Mouse (Mus musculus): ENCODE data around the gene Gm13287. TPM values are rescaled to one million over a fixed set of nuclear protein-coding genes. Genes with fewer than 3 reads are reported as not detected.
"Not testable (repeated sequence)": the region's sequence is repeated elsewhere in the genome, so short reads cannot be mapped to it uniquely, and the experiment has no call there.

Gm13287 gene
- polyA plus RNA-seq (2015; fragmentation: Nextera tagmentation; extraction: Ambion mirVana): not detected in 2 replicates

DNA sequence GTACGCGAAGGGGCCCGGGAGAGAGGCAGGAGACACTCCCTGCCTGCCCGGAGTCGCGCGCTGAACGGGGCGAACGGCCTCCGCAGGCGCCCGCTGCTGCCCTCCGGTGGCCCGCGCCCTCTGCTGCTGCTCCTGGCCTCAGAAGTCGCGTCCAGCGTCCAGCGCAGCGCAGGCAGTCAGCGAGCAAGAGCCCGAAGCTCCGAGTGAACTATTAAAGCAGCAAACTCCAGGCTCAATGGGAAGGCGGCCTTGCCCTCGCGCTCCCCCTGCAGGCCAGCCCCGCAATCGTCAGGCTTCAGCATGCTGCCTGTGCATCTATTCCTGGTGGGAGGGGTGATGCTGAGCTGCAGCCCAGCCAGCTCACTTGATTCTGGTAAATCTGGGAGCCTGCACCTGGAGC is at the start of gene Gm13287:
Gene Gm13287 (plus strand): TSS at position 301 of the 400 bp plus-strand sequence.
- no CpG with 5 or more reads among the region's 29 CpGs for WGBS
- H3K27ac ChIP-seq (ENCODE audit: low read length); H3K27me3 ChIP-seq (ENCODE audit: insufficient read depth, low read length); H3K4me1 ChIP-seq (ENCODE audit: insufficient read depth, low read length); H3K4me3 ChIP-seq (ENCODE audit: low read length); H3K36me3 ChIP-seq (ENCODE audit: insufficient read depth, low read length); H3K9ac ChIP-seq (replicated peaks; ENCODE audit: low read length); ATAC-seq (ENCODE audit: low FRiP score, low TSS enrichment); H3K9me3 ChIP-seq (ENCODE audit: low read length); H3K4me2 ChIP-seq (replicated peaks; ENCODE audit: low read depth, low read length): not testable (repeated sequence)

DNA sequence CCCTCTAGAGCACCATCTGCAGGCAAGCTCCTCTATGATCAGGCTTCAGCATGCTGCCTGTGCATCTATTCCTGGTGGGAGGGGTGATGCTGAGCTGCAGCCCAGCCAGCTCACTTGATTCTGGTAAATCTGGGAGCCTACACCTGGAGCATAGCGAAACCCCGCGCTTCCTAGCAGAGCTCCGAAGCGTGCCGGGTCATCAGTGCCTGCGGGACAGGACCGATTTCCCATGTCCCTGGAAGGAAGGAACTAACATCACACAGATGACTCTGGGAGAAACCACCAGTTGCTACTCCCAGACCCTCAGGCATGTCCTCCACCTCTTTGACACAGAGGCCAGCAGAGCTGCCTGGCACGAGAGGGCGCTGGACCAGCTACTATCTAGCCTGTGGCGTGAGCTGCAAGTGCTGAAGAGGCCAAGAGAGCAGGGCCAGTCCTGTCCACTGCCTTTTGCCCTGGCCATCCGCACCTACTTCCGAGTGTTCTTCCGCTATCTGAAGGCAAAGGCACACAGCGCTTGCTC is 48.2 kb upstream of the Gm13287 start, which contains the start of gene Gm13271:
Gene Gm13271 (plus strand): TSS at position 51 of the 523 bp plus-strand sequence.
- not testable (repeated sequence) for H3K4me1 ChIP-seq (ENCODE audit: insufficient read depth, low read length); H3K27ac ChIP-seq (ENCODE audit: low read length); H3K9ac ChIP-seq (replicated peaks; ENCODE audit: low read length); H3K27me3 ChIP-seq (ENCODE audit: insufficient read depth, low read length); H3K4me3 ChIP-seq (ENCODE audit: low read length); H3K36me3 ChIP-seq (ENCODE audit: insufficient read depth, low read length); H3K9me3 ChIP-seq (ENCODE audit: low read length); ATAC-seq (ENCODE audit: low FRiP score, low TSS enrichment); H3K4me2 ChIP-seq (replicated peaks; ENCODE audit: low read depth, low read length)
- WGBS: 78% methylated on average over 15 of the region's 15 CpGs

DNA sequence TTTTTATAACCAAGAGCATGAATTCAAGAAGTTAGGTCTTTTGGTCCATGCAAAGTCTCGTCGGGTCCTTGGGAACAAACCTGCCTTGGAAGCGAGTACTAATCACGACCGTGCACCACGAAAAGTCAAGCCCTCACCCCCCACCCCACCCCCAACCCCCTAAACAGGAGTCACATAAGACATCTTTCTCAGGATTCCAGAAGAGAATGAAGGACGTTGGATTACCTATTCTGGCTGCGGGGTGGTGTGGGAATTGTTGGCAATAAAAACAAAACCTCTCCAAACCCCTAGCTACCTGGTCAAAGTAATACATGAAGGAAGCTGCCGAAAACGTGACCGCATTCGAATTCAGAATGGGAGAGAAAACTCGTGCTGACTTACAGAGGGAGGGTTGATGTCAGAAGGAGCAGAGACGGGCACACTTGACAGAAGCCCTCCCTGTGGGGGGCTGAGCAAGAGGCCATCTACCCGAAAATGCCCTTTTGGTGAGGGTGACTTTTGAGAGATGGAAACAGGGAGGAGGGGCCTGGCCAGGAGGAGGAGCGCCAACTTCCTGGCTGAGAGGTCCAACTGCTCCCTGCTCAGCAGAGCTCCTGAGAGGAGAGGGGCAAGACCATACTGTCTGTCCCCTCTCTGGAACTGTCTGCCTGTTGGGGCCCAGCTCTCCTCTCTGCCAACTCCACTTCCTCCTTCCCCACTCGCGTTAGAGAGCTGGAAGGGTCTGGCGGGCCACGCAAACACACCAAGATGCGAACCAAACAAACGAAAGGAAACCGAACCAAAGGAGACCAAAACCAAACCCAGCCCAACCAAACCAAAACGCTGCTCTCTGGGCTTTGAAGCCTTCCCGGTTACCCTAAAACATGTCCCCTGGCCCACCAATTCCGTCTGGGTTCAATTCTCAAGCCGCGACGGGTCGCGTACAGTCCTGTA is 46.2 kb upstream of the Gm13287 start:
- peak overlapping the region; percentile 97 for H3K27ac ChIP-seq (ENCODE audit: low read length)
- not testable (repeated sequence) for ATAC-seq (ENCODE audit: low FRiP score, low TSS enrichment); H3K4me1 ChIP-seq (ENCODE audit: insufficient read depth, low read length); H3K36me3 ChIP-seq (ENCODE audit: insufficient read depth, low read length); H3K27me3 ChIP-seq (ENCODE audit: insufficient read depth, low read length); H3K9me3 ChIP-seq (ENCODE audit: low read length)
- H3K9ac ChIP-seq (replicated peaks; ENCODE audit: low read length): peak overlapping the region; percentile 76
- H3K4me3 ChIP-seq (ENCODE audit: low read length): peak overlapping the region; percentile 57
- peak overlapping the region; percentile 77 for H3K4me2 ChIP-seq (replicated peaks; ENCODE audit: low read depth, low read length)
- 9% methylated on average over 27 of the region's 31 CpGs for WGBS

DNA sequence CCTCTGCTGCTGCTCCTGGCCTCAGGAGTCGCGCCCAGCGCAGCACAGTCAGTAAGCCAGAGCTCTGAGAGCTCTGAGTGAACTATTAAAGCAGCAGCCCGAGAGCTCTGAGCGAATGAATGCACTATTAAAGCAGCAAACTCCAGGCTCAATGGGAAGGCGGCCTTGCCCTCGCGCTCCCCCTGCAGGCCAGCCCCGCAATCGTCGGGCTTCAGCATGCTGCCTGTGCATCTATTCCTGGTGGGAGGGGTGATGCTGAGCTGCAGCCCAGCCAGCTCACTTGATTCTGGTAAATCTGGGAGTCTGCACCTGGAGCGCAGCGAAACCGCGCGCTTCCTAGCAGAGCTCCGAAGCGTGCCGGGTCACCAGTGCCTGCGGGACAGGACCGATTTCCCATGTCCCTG is 45.4 kb upstream of the Gm13287 start:
- H3K27me3 ChIP-seq (ENCODE audit: insufficient read depth, low read length); H3K9me3 ChIP-seq (ENCODE audit: low read length); H3K36me3 ChIP-seq (ENCODE audit: insufficient read depth, low read length); H3K4me1 ChIP-seq (ENCODE audit: insufficient read depth, low read length): not testable (repeated sequence)
- H3K4me2 ChIP-seq (replicated peaks; ENCODE audit: low read depth, low read length): peak overlapping the region; percentile 77
- under 1% methylated on average over 11 of the region's 21 CpGs for WGBS
- peak; percentile 100 for ATAC-seq (ENCODE audit: low FRiP score, low TSS enrichment)
- H3K4me3 ChIP-seq (ENCODE audit: low read length): peak overlapping the region; percentile 57
- peak overlapping the region; percentile 97 for H3K27ac ChIP-seq (ENCODE audit: low read length)
- peak overlapping the region; percentile 76 for H3K9ac ChIP-seq (replicated peaks; ENCODE audit: low read length)

DNA sequence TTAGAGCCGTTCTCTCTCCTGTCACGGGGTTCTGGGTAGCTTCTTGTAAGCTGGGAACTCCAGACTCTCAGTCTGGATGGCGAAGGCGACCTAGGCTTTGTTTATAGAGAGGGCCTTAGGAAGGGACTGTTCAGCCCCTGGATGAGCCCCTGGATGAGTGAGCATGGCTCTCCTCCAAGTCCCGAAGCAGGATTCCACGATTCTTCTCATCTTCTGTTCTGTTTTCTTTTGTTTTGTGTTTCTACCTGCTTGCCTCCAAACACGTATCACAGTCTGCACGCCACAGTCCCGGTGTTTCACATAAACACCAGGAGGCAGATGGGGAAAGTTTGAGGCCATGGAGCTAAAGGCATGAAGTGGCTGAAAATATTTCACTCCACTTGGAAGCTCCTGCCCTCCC is 44.3 kb upstream of the Gm13287 start:
- not testable (repeated sequence) for H3K4me2 ChIP-seq (replicated peaks; ENCODE audit: low read depth, low read length); H3K9me3 ChIP-seq (ENCODE audit: low read length); ATAC-seq (ENCODE audit: low FRiP score, low TSS enrichment); H3K9ac ChIP-seq (replicated peaks; ENCODE audit: low read length); H3K27me3 ChIP-seq (ENCODE audit: insufficient read depth, low read length); H3K4me3 ChIP-seq (ENCODE audit: low read length); H3K36me3 ChIP-seq (ENCODE audit: insufficient read depth, low read length); H3K4me1 ChIP-seq (ENCODE audit: insufficient read depth, low read length); H3K27ac ChIP-seq (ENCODE audit: low read length)
- 78% methylated on average over 8 of the region's 9 CpGs for WGBS

DNA sequence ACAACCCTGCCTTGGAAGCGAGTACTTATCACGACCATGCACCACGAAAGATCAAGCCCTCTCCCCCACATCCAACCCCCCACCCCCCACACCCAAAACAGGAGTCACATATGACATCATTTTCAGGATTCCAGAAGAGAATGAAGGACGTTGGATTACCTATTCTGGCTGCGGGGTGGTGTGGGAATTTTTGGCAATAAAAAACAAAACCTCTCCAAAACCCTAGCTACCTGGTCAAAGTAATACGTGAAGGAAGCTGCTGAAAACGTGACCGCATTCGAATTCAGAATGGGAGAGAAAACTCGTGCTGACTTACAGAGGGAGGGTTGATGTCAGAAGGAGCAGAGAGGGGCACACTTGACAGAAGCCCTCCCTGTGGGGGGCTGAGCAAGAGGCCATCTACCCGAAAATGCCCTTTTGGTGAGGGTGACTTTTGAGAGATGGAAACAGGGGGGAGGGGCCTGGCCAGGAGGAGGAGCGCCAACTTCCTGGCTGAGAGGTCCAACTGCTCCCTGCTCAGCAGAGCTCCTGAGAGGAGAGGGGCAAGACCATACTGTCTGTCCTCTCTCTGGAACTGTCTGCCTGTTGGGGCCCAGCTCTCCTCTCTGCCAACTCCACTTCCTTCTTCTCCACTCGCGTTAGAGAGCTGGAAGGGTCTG is 43.3 kb upstream of the Gm13287 start, which contains the start of gene Gm13283:
Gene Gm13283 (plus strand): TSS at position 510 of the 659 bp plus-strand sequence.
- ATAC-seq (ENCODE audit: low FRiP score, low TSS enrichment); H3K36me3 ChIP-seq (ENCODE audit: insufficient read depth, low read length); H3K27me3 ChIP-seq (ENCODE audit: insufficient read depth, low read length); H3K9ac ChIP-seq (replicated peaks; ENCODE audit: low read length); H3K9me3 ChIP-seq (ENCODE audit: low read length); H3K27ac ChIP-seq (ENCODE audit: low read length); H3K4me1 ChIP-seq (ENCODE audit: insufficient read depth, low read length): not testable (repeated sequence)
- WGBS: 23% methylated on average over 6 of the region's 14 CpGs
- Histone ChIP-seq H3K4me2 (replicated peaks; ENCODE audit: low read depth, low read length) (peak within 1 kb of the TSS; percentile 42), H3K4me3 (ENCODE audit: low read length) (peak within 1 kb of the TSS; percentile 32)

DNA sequence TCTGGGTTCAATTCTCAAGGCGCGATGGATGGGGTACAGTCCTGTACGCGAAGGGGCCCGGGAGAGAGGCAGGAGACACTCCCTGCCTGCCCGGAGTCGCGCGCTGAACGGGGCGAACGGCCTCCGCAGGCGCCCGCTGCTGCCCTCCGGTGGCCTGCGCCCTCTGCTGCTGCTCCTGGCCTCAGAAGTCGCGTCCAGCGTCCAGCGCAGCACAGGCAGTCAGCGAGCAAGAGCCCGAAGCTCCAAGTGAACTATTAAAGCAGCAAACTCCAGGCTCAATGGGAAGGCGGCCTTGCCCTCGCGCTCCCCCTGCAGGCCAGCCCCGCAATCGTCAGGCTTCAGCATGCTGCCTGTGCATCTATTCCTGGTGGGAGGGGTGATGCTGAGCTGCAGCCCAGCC is 42.6 kb upstream of the Gm13287 start:
- not testable (repeated sequence) for H3K9me3 ChIP-seq (ENCODE audit: low read length); H3K27me3 ChIP-seq (ENCODE audit: insufficient read depth, low read length); H3K4me1 ChIP-seq (ENCODE audit: insufficient read depth, low read length); H3K9ac ChIP-seq (replicated peaks; ENCODE audit: low read length); H3K27ac ChIP-seq (ENCODE audit: low read length); H3K36me3 ChIP-seq (ENCODE audit: insufficient read depth, low read length); ATAC-seq (ENCODE audit: low FRiP score, low TSS enrichment)
- WGBS: under 1% methylated on average over 25 of the region's 28 CpGs
- Histone ChIP-seq H3K4me2 (replicated peaks; ENCODE audit: low read depth, low read length) (peak overlapping the region; percentile 42), H3K4me3 (ENCODE audit: low read length) (peak overlapping the region; percentile 32)

DNA sequence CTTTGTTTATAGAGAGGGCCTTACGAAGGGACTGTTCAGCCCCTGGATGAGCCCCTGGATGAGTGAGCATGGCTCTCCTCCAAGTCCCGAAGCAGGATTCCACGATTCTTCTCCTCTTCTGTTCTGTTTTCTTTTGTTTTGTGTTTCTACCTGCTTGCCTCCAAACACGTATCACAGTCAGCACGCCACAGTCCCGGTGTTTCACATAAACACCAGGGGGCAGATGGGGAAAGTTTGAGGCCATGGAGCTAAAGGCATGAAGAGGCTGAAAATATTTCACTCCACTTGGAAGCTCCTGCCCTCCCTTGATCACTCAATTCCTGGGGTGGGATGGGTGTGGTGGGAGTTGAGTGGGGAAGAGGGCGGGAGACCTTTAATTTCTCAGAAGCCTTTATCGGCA is 41.3 kb upstream of the Gm13287 start:
- H3K27ac ChIP-seq (ENCODE audit: low read length); H3K4me1 ChIP-seq (ENCODE audit: insufficient read depth, low read length); H3K4me2 ChIP-seq (replicated peaks; ENCODE audit: low read depth, low read length); H3K9me3 ChIP-seq (ENCODE audit: low read length); H3K27me3 ChIP-seq (ENCODE audit: insufficient read depth, low read length); H3K4me3 ChIP-seq (ENCODE audit: low read length); H3K9ac ChIP-seq (replicated peaks; ENCODE audit: low read length); H3K36me3 ChIP-seq (ENCODE audit: insufficient read depth, low read length); ATAC-seq (ENCODE audit: low FRiP score, low TSS enrichment): not testable (repeated sequence)
- 66% methylated on average over 6 of the region's 8 CpGs for WGBS

DNA sequence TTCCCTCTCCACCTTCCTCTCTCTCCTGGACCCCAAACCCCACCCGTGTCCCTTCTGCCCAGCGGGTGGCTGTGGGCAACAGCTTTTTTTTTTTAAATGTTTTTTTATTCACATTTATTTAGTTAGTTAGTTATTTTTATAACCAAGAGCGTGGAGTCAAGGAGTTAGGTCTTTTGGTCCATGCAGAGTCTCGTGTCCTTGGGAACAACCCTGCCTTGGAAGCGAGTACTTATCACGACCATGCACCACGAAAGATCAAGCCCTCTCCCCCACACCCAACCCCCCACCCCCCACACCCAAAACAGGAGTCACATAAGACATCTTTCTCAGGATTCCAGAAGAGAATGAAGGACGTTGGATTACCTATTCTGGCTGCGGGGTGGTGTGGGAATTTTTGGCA is 40.7 kb upstream of the Gm13287 start:
- H3K9ac ChIP-seq (replicated peaks; ENCODE audit: low read length); H3K4me2 ChIP-seq (replicated peaks; ENCODE audit: low read depth, low read length); ATAC-seq (ENCODE audit: low FRiP score, low TSS enrichment); H3K4me3 ChIP-seq (ENCODE audit: low read length); H3K4me1 ChIP-seq (ENCODE audit: insufficient read depth, low read length); H3K36me3 ChIP-seq (ENCODE audit: insufficient read depth, low read length); H3K27me3 ChIP-seq (ENCODE audit: insufficient read depth, low read length); H3K9me3 ChIP-seq (ENCODE audit: low read length); H3K27ac ChIP-seq (ENCODE audit: low read length): not testable (repeated sequence)
- 67% methylated on average over 7 of the region's 9 CpGs for WGBS

Measured in kidney, embryonic 16.5 days (tissue).